Mouse (Mus musculus) kidney, postnatal 36 days (tissue): ENCODE results near the gene Gna15.

ENCODE experiments used
- DNase-seq, 2 experiments: peaks; one replicate each; pipeline ENCODE4 v3.0.0; 2021 to 2022; ENCODE audit warnings: mixed read lengths in 2 of 2

Gene Gna15

DNA sequence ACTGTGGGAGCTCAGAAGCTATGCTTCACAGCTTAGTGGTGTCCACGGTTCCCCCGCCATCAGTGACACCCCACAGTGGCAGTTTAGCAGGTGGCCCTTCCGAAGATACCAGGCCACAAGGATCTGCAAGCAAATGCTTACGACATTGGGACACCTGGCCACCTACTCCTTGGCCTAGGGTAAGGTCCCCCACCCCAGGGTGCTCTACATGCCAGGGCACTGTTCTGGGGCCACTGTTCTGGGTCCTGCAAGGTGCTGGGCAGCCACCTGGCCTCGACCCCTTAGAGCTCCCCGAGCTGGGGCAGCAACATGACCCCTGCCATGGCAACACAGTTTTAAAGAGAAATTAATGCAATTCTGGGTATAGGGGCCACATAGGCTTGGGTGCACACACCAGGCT lies 28.9 kb downstream of the Gna15 start:
- no peak for DNase-seq

DNA sequence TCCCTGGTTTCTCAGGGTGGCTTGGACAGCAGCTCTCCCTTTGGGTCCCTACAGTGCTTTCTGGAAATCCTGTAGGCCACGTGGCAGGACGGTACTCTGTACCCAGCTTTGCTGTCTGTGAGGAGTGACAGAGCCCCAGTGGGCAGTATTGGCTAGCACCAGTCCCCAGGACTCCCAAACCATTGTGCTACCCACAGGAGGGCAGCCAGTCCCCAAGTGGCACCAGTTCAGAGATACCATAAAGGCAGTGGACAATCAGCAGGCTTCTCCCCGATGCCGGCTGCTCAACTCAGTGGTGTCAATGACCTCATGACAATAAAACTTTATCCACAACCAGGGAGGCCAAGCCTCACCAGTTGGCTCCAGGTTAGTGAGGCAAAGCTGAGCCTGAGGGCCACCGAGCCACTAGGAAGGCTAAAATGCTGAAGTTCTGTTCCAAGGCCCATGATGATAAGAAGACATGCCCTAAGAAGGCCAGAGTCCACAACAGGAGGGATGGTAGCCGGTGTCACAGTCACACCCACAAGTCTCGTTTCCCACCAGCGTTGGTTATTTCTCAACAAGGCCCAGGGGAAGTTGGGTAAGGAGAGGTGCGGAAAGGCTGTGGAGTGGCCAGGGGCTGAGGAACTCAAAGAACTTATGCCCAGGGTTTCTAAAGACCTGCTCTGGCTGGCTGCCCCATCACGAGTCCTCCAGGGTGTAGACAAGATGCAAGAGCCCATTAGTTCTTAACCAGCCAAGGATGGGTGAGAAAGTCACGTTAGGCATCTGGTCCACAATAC lies 29.6 kb downstream of the Gna15 start:
- DNase-seq = no peak

DNA sequence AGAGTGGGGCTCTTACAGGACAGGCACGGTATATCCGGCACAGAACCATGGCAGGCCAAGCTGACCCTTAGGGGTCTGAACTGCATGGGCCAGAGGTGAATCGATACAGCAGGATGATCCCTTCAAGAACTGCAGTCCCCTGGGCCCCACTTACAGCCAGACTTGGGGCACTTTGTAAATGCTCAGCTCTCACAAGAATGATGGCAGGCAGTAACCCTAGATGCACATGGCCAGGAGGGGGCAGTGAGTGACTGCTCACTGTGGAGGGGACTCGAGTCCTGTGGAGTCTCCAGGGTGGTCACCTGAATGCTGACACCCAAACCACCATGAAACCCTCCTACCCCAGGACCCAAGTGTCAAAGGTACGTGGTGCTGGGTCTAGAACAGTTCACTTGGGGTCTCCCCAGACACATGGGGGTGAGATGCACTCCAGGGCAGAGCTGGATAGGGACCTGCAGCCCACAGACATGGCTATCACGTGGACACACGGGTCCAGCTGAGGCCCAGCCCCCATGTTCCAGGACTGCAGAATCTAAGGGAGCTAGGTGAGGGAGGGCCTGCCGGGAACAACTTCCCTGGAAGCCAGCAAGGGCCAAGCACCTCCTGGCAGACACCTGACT lies 30.3 kb downstream of the Gna15 start:
- no peak for DNase-seq

DNA sequence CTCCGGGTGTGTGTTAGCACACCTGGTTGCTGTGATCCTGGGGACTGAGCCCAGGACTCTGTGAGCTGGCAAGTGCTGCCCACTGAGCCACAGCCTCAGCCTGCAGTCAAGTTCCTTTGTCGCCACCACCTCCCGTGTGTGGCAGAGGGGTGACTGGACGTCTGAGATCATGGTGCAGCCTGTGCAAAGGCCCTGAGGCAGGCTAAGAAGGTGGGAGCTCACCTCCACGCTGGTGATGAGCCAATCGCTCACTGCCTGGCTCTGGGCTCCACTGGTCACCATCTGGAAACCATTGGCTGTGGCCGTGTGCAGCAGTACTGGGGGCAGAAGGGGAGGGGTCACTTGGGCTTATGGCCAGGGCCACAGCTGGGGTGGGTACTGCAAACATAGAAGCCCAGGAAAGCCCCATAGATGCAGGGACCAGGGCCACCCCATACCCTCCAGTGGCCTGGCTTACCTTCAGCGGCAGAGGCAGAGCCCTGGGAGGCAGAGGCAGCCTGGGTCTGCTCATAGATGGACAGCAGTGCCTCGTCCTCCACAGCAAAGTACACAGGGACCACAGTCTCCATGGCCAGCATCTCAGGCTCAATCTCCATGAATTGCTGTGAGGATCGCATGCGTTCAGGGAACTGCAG lies 31.3 kb downstream of the Gna15 start:
- DNase-seq = no peak

DNA sequence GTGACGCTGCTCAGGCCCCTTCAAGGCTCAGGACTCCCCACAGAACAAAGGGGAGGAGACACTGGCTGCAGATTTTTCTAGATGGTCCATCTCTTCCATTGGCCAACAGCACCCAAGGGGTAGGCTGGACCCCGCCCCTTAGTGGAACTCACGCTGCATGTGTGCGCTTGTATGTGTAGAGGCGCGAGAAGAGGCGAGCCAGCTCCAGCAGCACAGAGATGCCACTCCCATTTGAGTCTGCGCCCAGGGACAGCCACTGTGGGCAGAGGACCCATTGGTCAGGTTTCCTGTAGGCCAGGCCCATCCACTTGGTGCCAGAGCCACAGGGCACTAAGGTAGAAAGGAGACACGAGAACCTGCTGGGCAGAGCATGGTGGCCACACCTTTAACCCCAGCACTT lies 33.0 kb downstream of the Gna15 start:
- no peak for DNase-seq

DNA sequence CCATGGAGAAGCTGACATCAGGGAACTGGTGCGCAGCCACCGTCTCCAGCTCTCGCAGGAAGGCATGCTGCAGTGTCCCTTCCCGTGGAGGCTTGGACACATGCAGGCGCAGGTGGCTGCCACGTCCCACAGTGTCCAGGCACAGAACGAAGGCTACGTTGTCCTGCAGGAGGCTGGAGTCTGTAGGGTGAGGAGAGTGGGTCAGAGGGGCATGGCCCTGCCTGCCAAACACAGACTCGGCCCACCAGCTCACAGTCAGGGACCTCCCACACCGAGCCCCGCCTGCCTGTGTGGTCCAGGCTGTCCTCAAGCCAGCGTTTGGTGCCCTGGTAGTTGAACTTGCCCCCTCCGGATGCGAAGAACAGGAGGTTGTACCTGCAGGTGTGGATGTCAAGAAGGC lies 34.1 kb downstream of the Gna15 start:
- DNase-seq = no peak

DNA sequence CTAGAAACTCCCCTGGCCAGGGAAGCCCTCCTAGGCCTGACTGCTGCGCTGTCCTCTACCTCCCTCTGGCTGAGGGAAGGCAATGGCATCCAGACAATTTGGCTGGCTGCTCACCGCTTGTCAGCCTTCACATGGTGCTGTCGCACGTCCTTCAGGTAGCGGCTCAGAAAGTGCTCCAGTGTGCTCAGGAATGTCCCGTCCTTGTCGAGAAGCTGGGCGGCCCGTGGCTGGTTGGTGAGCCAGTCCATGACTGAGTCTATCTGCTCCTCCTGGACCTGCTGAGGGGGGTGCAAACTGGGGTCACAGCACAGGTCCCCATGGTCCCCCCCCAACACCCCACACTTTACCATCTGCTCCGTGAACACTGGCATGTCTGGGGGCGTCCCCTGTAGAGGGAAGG lies 35.9 kb downstream of the Gna15 start:
- no peak for DNase-seq

DNA sequence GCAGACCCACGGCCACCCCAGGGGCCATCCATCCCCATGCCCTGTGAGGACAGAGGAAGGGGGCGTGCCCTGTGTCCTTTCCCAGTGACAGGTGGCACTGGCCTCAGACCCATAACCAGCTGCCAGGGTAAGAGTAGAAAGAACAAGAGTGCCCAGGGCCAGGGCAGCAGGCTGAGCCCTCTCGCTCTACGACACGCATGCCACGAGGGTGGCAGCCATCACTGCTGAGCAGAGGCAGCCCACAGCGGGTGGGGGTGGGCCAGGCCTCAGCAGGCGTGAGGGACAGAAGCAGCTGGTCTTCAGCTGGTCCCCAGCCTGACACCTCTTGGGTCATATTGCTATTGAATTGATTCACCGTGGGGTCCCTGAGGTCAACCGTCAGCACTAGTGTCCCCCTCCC lies 37.5 kb downstream of the Gna15 start:
- no peak for DNase-seq

DNA sequence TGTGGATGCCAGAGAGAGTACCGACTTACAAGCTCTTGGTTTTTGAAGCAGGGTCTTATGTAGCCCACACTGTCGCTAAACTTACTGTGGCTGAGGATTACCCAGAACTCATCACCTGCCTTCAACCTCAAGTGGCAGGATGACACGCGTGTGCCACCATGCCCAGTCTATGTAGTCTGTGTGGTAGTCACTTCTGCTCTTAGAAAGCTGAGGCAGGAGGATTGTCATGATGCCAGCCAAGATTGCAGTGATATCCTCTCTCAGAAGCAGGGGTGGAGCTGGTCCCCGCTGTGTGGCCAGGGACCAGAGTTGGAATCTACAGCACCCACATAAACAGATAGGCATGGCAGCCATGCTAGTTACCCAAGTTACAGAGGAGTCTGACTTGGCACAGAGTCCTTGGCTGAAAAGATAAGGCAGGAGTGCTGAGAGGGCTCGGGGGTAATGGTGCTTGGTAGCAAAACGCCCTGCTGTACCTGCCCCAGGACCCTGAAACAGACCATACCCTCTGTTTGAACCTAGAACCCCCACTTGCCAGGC lies 38.5 kb downstream of the Gna15 start:
- no peak for DNase-seq

DNA sequence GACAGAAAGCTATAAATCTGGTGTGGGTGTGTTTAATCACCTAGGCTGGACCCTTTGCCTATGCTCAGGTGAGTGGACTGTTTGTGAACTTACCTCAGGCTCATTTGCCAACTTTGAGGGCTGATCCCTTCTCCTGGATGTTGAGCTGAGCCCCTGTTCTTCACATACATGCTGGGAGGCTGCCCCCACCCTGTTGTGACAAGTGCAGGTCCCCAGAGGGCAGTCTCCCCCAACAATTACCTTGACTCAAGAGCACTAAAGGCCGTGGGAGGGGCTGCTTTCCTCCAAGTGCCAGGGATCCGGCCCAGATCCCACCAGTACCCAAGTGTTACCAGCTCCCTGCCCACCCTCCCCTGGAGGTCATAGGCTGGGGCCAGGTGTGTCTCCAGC lies 39.0 kb downstream of the Gna15 start:
- DNase-seq = no peak

DNA sequence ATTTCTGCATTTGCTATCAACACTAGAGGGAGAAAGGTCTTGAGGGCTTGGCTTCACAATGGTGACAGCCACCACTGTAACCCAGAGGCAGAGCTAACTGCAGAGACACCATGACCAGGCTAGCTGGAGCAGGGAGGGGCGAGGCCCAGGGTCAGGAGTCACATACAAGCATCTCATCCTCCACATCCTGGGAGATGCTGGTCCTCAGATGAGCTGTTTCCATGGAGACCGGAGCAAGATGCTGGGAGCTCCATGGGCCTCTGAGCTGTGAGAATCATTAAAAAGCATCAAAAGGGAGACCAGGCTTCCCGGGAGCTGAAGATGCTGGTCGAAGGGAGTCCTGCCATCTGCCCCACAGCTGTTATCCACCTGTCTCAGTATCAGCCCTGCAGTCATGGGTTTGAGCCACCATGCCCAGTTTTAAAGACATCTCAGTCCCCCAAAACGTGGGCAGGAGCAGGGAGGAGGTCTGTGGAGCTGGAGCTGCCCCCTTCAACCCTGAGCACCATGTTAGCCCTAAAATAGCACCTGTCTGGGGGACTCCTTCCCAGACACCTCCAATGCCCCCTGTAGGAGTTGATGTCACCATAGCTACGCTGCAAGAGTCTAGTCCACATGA lies 39.5 kb downstream of the Gna15 start:
- no peak for DNase-seq

DNA sequence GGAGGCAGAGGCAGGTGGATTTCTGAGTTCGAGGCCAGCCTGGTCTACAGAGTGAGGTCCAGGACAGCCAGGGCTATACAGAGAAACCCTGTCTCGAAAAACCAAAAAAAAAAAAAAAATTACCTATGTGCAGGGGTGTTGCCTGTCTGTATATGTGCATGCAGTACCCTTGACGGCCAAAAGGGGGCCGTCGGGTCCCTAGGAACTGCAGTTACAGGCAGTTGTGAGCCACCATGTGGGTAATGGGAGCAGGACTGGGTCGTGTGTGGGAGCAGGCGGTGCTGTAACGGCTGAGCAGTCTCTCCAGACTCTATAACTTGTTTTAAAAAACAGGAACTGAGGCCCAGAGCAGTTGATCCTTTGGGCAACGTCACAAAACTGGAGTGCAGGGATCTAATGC lies 40.0 kb downstream of the Gna15 start:
- DNase-seq = peak in 1 of 2 experiments; percentile 65

DNA sequence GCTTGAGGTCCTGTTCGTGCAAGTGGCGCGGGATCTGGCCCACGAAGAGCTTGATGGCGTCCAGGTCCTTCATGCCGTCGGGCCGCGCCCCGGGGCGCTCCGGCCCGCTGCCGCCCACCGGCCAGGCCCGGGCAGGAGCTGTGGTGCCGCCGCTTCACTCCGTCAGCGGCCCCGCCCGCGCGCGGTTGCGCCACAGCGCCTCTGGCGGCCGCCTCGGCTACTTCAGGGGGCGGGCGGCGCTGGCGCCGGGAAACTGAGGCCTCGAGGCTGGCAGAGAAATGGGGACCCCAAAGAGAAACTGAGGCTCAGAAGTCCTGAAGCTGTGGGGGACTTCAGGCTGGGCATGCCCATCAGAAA lies 41.5 kb downstream of the Gna15 start, which contains the start of gene Celf5:
Gene Celf5 (minus strand): TSS at position 177 of the 357 bp plus-strand sequence.
- peak in 1 of 2 experiments; percentile 69 for DNase-seq

DNA sequence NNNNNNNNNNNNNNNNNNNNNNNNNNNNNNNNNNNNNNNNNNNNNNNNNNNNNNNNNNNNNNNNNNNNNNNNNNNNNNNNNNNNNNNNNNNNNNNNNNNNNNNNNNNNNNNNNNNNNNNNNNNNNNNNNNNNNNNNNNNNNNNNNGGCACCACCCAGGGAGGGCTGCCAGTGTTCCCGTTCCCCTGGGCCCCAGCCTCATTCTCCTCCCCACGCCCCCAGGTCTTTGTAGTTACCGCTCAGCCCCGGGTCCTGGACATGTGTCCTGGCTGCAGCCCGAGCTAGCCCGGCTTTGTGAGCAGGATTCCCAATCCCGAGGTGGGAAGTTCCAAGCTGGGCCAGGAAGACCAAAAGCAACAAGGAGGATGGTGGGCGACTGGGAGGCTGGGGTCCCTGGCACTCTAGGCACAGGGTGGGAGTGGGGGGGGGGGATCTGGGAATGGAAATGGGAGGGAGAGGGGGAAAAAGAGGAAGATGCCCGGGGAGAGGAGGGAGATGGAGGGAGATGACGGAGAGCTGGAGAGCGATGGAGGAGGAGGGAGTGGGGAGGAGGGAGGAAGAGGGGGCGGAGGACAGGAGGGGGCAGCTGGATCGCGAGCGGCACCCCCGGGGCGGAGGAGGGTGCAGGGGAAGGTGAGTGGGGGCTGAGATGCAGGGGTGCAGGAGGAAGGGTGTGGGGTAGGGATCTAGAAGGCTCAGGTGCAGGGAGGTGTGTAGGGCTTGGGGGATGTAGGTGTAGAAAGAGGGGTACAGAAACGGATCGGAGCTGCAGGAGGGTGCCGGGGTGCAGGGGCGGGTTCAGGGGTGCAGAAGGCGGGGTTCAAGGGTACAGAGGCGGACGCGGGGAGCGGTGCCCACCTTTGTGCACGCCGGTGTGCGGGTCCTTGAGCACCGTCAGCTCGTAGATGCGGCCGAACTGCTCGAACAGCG lies 42.2 kb downstream of the Gna15 start:
- no peak for DNase-seq

DNA sequence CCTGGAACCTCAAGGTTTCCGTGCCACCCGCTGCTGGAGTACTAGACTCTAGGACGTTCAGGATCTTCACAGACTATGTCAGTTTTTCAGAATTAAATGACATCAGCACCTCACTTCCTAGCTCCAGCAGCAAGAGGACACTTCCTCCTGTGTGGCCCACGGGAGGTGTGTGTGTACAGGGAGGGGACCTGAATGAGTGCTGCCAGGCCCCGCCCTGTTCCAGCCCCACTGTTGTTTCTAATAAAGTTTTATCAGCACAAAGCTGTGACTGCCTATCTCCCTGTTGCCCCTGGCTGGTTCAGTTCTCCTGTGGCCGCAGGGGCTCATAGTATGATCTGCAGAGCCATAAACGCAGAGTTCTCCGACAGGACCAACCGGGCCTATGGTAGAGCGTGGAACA lies 49.6 kb downstream of the Gna15 start:
- no peak for DNase-seq

DNA sequence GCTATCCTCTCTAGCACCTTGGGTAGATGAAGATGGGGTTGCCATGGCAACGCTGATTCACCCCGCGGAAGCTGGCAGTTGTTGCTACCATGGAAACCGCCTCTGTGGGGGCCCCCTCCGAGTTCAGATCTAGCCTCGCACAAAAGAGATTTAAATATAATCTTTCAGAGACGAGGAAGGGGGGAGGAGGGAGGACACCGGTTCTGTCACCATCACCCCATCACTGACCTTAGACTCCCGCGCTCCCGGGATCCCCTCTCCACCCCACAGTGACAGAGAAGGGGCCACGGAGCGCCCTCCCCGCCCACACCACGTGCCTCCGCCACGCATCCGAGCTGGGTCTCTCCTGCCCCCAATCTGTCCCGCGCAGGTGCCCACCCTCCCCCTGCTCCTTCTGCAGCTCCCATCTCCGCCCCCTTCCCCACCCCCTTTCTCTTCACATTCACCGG lies 51.0 kb downstream of the Gna15 start:
- DNase-seq = no peak

DNA sequence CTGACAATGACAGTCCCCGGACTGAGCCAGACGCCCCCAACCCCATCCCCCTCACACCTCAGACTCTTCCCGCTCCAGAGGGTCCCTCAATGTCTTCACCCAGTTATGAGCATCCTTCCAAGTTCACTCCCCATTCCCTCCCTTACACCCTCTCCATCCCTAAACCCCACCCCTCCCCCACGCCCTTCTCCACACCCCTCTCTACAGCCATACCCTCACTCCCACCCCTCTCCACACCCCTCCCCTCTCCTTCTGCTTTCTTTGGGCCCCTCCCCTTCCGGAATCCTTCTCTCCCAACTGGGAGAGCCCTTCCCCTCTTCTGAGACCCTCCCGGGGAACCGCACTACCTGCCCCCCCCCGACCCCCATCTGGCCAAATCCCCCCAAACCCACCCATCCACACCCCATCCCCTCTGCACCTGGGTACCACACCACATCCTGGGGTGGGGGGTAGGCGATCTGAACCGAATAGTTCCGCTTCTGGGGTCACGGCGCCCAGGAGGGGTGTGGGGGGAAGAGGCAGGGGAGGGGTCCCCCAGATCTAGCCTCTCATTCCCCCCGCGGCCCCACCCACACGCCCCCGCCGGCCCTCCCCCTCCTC lies 51.5 kb downstream of the Gna15 start:
- no peak for DNase-seq

DNA sequence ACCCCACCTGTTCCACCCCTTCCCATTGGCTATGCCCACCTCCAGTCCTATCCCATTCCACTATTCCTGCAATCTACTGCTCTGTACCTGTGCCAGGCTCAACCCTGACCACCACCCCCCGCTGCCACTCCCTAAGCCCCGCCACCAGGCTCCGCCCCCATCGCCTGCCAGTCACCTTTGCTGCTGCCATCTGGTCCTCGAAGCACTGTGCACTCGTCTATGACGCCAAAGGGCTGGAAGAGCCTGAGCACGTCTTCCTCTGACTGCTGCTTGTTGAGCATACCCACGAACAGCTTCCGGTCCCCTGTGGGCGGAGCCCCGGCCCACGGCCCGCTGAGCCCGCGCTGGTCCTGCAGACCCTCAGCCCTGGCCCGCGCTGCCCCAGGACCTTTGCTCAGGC lies 53.6 kb downstream of the Gna15 start:
- DNase-seq = no peak

DNA sequence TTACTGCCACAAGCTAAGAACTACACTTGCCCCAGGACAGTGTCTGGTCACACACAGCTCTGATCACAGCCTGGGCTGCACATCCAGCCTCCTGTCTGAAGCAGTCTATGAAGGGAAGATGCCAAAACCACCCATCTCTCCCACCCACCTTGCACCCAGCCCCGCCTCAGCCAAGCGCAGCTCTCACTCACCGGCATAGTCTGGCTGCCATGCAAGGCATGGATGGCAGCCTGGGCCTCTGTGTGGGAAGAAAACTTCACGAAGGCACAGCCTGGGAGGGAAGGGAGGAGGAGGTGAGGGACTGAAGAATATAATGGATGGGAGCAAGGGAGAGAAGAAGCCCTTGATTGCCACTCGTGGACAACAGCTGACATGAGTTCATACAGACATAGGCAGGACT lies 54.8 kb downstream of the Gna15 start:
- no peak for DNase-seq

DNA sequence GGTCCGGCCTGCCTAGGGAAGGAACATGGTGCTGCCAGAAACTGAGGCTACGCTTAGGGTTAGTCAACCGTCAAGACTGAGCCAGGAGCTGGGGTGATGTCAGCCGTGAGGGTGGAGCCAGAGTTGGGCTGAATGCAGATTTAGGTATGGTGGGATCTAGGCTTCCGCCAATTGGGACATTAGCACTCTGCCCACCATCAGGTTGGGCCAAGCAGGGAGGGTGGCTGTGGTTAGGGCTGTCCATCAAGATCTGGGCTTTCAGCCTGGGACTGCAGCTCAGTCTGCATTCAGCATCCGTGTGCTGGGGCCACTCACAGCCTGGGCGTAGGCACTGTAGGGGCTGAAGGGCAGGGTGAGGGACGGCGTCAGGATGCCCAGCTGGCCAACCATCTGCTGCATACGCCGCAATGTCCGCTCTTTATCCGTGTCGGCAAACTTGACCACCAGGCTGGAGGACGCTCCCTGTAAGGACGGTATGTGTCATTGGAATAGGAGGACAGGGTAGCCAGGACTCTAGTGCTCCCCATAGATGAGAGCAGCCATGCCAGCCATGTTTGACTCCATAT lies 56.3 kb downstream of the Gna15 start:
- no peak for DNase-seq

DNA sequence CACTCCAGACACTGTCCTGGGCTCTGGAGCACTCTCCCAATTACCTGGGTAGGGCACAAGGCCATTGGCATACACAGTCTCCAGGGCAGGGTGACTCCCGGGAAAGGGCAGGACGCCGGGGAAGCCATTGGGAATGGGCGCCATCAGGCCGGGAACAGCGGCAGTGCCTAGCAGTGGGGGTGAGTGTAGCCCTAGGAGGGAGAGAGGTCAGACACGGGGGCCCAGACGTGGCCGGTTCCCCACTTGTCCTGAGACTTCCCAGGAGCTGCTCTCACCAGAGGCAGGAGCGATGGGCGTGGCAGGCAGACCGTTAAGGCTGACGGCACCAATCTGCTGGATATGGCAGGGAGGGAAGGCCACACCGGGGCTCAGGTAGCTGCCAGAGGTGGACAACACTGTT lies 57.1 kb downstream of the Gna15 start:
- no peak for DNase-seq

DNA sequence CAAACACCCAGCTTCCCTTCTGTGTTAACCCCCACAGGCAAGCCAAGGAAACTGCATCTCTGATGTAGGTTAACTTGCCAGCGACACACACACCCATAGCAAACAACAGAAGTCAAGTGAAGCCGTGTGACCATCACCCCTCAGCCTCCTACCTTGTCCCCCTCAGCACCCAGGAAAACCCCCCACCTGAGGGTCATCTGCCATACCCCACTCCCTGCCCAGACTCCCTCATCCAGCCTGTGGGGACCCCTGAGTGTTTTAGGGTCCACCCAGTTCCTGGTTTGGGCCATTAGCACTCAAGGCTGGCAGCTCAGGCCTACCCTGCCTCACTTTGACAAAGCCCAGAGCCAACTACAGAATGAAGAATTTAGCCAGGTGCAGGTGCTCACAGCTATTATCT lies 58.0 kb downstream of the Gna15 start:
- DNase-seq = no peak
